Comparison of ENCODE assay signal across 8 mouse cellular contexts in genomic region chr10:53378981-53379708, GRCm38 (mm10). TPM values are rescaled to one million over a fixed set of nuclear protein-coding genes. Genes with fewer than 3 reads are reported as not detected.
A peak's percentile ranks its signal among the peaks of the same experiment; 100 is the strongest.
DNase-seq lines count a peak whose midpoint lies in the region; ATAC-seq and TF ChIP-seq lines count a peak whose summit lies in the region.

No protein-coding gene starts in this region.

- H3K9ac ChIP-seq in forebrain, postnatal 0 days: peak overlapping the region; percentile 99
- H3K9ac ChIP-seq in kidney, embryonic 16.5 days (replicated peaks; ENCODE audit: low read length): peak overlapping the region; percentile 97
- peak overlapping the region; percentile 91 for H3K9ac ChIP-seq in lung, embryonic 16.5 days (ENCODE audit: low read length)

- no peaks in the 10 kb centered on the region for H3K4me1 ChIP-seq in forebrain, postnatal 0 days (ENCODE audit: insufficient read depth)
- peaks cover 15% of the 10 kb centered on the region for H3K4me1 ChIP-seq in kidney, embryonic 16.5 days (ENCODE audit: insufficient read depth, low read length)
- peaks cover 10% of the 10 kb centered on the region; the same call in 1 of the 2 replicates for H3K4me1 ChIP-seq in lung, embryonic 16.5 days (replicated peaks; ENCODE audit: control insufficient read depth, insufficient read depth, low read length)

- no peak for DNase-seq in cerebellum, postnatal 25 days
- peak; percentile 32 for DNase-seq in 3T3-L1 (ENCODE audit: low read depth, low spot score)
- peak; percentile 54 for DNase-seq in cerebellum, adult 8-10 months
- no peak for DNase-seq in forebrain, postnatal 0 days
- peak; percentile 79 for DNase-seq in retina, postnatal 1 day

- WGBS in forebrain, postnatal 0 days: under 1% methylated on average over 59 of the region's 59 CpGs
- WGBS in kidney, embryonic 16.5 days: under 1% methylated on average over 58 of the region's 59 CpGs
- under 1% methylated on average over 51 of the region's 59 CpGs for WGBS in lung, embryonic 16.5 days

- peak; percentile 67 for ATAC-seq in cerebellum, adult (ENCODE audit: insufficient number of reproducible peaks, low FRiP score, low TSS enrichment)
- peak; percentile 77 for ATAC-seq in forebrain, postnatal 0 days
- ATAC-seq in kidney, embryonic 16.5 days (ENCODE audit: low FRiP score, low TSS enrichment): peak; percentile 92
- peak; percentile 93 for ATAC-seq in lung, embryonic 16.5 days (ENCODE audit: low read depth)

- no peak for TF ChIP-seq CTCF in forebrain, postnatal 0 days (IDR thresholded peaks at IDR 0.05; ENCODE audit: low read depth)

- H3K27me3 ChIP-seq in forebrain, postnatal 0 days (ENCODE audit: insufficient read depth, low read length): no peaks in the 10 kb centered on the region
- H3K27me3 ChIP-seq in kidney, embryonic 16.5 days (ENCODE audit: insufficient read depth, low read length): no peaks in the 10 kb centered on the region
- no peaks in the 10 kb centered on the region for H3K27me3 ChIP-seq in lung, embryonic 16.5 days (ENCODE audit: control insufficient read depth, insufficient read depth, low read depth, low read length)

- peak overlapping the region; percentile 96 for H3K4me3 ChIP-seq in forebrain, postnatal 0 days (ENCODE audit: low read depth, low read length)
- H3K4me3 ChIP-seq in kidney, embryonic 16.5 days (ENCODE audit: low read length): peak overlapping the region; percentile 95
- H3K4me3 ChIP-seq in lung, embryonic 16.5 days (ENCODE audit: low read length): peak overlapping the region; percentile 77

- peak overlapping the region; percentile 64 for H3K4me2 ChIP-seq in forebrain, postnatal 0 days (ENCODE audit: low read depth)
- H3K4me2 ChIP-seq in kidney, embryonic 16.5 days (replicated peaks; ENCODE audit: low read depth, low read length): peak overlapping the region; percentile 79
- peak overlapping the region; percentile 68 for H3K4me2 ChIP-seq in lung, embryonic 16.5 days (ENCODE audit: low read depth, low read length)

- peak overlapping the region; percentile 99 for H3K27ac ChIP-seq in forebrain, postnatal 0 days (ENCODE audit: low read depth, low read length)
- peak overlapping the region; percentile 94 for H3K27ac ChIP-seq in kidney, embryonic 16.5 days (ENCODE audit: low read length)
- peak overlapping the region; percentile 96 for H3K27ac ChIP-seq in lung, embryonic 16.5 days (ENCODE audit: low read length)

- no peaks in the 10 kb centered on the region for H3K36me3 ChIP-seq in forebrain, postnatal 0 days (ENCODE audit: insufficient read depth)
- no peaks in the 10 kb centered on the region for H3K36me3 ChIP-seq in kidney, embryonic 16.5 days (ENCODE audit: insufficient read depth, low read length)
- H3K36me3 ChIP-seq in lung, embryonic 16.5 days (ENCODE audit: control insufficient read depth, insufficient read depth, low read length): no peaks in the 10 kb centered on the region

- H3K9me3 ChIP-seq in forebrain, postnatal 0 days (ENCODE audit: low read length): no peaks in the 10 kb centered on the region
- H3K9me3 ChIP-seq in kidney, embryonic 16.5 days (ENCODE audit: low read length): no peaks in the 10 kb centered on the region
- no peaks in the 10 kb centered on the region for H3K9me3 ChIP-seq in lung, embryonic 16.5 days (ENCODE audit: control insufficient read depth, low read length)

RNA-seq across cellular contexts. Expression of gene Cep85l, which starts 0.6 kb away (rescaled TPM):
- 12.7 and 18.2 TPM in 2 replicates for total RNA-seq in forebrain, postnatal 0 days (2014; rRNA removed)
- 4.9 and 6.9 TPM in 2 replicates for polyA plus RNA-seq in forebrain, postnatal 0 days (2015; fragmentation: Nextera tagmentation; extraction: Ambion mirVana)
- 2.8 and 3.0 TPM in 2 replicates for polyA plus RNA-seq in kidney, embryonic 16.5 days (2015; fragmentation: Nextera tagmentation; extraction: Ambion mirVana)
- 5.4 and 5.5 TPM in 2 replicates for polyA plus RNA-seq in lung, embryonic 16.5 days (2015; fragmentation: Nextera tagmentation; extraction: Ambion mirVana)

RNA-seq across cellular contexts. Expression of gene Pln, which starts 41.7 kb away (rescaled TPM):
- 0.38 and 0.67 TPM in 2 replicates for total RNA-seq in forebrain, postnatal 0 days (2014; rRNA removed)
- polyA plus RNA-seq in forebrain, postnatal 0 days (2015; fragmentation: Nextera tagmentation; extraction: Ambion mirVana): 0.18 and 0.40 TPM in 2 replicates
- 0.98 and 1.3 TPM in 2 replicates for polyA plus RNA-seq in kidney, embryonic 16.5 days (2015; fragmentation: Nextera tagmentation; extraction: Ambion mirVana)
- polyA plus RNA-seq in lung, embryonic 16.5 days (2015; fragmentation: Nextera tagmentation; extraction: Ambion mirVana): 3.5 and 5.2 TPM in 2 replicates

Comparison
In these comparisons a context has a peak if more than half of its experiments do, and no peak if none do; other contexts are left out.
1. DNase-seq: peak in 3T3-L1 (single experiment), cerebellum, adult 8-10 months (single experiment) and retina, postnatal 1 day (single experiment); none in cerebellum, postnatal 25 days (0 of 2) and forebrain, postnatal 0 days (single experiment).
2. Peak in every context shown above with its lines, with median percentiles within 50 percentile points of each other: ATAC-seq, H3K27ac ChIP-seq, H3K4me2 ChIP-seq, H3K4me3 ChIP-seq and H3K9ac ChIP-seq.